Mouse (Mus musculus) embryonic fibroblast, embryonic 13.5 days (primary cell): ENCODE measurements around the gene Coil.

Source experiments
- CTCF ChIP-seq: IDR thresholded peaks from 2 replicates; pipeline ENCODE4 v1.5.1; 2011; ENCODE audit warnings: mild to moderate bottlenecking, control low read depth, low read length, moderate library complexity, borderline replicate concordance; ENCODE audit not compliant: insufficient read depth
- POLR2A ChIP-seq: IDR thresholded peaks from 2 replicates; pipeline ENCODE4 v1.6.1; 2011; ENCODE audit warnings: low read depth, mild to moderate bottlenecking, control low read depth, low read length, moderate library complexity

- TF ChIP-seq POLR2A = no peak
- TF ChIP-seq CTCF = no peak
Observed at GRCm38 (mm10) chr11:88994492-88994891, 24.4 kb downstream of the Coil start.
